In genomic region chr3:65527691-65528601, GRCm38 (mm10) we compare ENCODE assay signal across 8 mouse cellular contexts. TPM values are rescaled to one million over a fixed set of nuclear protein-coding genes. Genes with fewer than 3 reads are reported as not detected.
DNase-seq lines count a peak whose midpoint lies in the region; ATAC-seq lines count a peak whose summit lies in the region.

Gene Tiparp, plus strand, starts transcription at chr3:65528410.

- H3K36me3 ChIP-seq in forebrain, embryonic 14.5 days (ENCODE audit: control insufficient read depth, insufficient read depth, low read length) = peaks cover 7% of the 10 kb centered on the region; the same call in 1 of the 2 replicates
- H3K36me3 ChIP-seq in neural tube, embryonic 15.5 days = no peaks in the 10 kb centered on the region

- peak; percentile 92 for ATAC-seq in forebrain, embryonic 14.5 days
- peak; percentile 97 for ATAC-seq in neural tube, embryonic 15.5 days (ENCODE audit: low FRiP score)

- H3K4me2 ChIP-seq in forebrain, embryonic 14.5 days (ENCODE audit: low read length) = peak within 1 kb of the TSS; percentile 77
- H3K4me2 ChIP-seq in neural tube, embryonic 15.5 days = peak within 1 kb of the TSS; percentile 82

- peaks cover 3% of the 10 kb centered on the region; the same call in 1 of the 2 replicates for H3K4me1 ChIP-seq in forebrain, embryonic 14.5 days (ENCODE audit: control insufficient read depth, insufficient read depth, low read length)
- H3K4me1 ChIP-seq in neural tube, embryonic 15.5 days = peaks cover 7% of the 10 kb centered on the region; the same call in 1 of the 2 replicates

- intact Hi-C loops in heart, postnatal 14 days (cut with DNase I) = loop anchor here (1.0 to 5.0 kb wide), 7 partner anchors 34 to 449 kb away; partner anchors contain the start of gene Ssr3

- no peaks in the 10 kb centered on the region for H3K27me3 ChIP-seq in forebrain, embryonic 14.5 days (replicated peaks; ENCODE audit: control insufficient read depth, insufficient read depth, low read length)
- no peaks in the 10 kb centered on the region for H3K27me3 ChIP-seq in neural tube, embryonic 15.5 days (replicated peaks)

- peak within 1 kb of the TSS; percentile 99 for H3K27ac ChIP-seq in forebrain, embryonic 14.5 days (ENCODE audit: low read depth, low read length)
- peak within 1 kb of the TSS; percentile 100 for H3K27ac ChIP-seq in neural tube, embryonic 15.5 days (replicated peaks)

- H3K9ac ChIP-seq in forebrain, embryonic 14.5 days (ENCODE audit: low read length) = peak within 1 kb of the TSS; percentile 94
- peak within 1 kb of the TSS; percentile 84 for H3K9ac ChIP-seq in neural tube, embryonic 15.5 days (replicated peaks)

- under 1% methylated on average over 81 of the region's 109 CpGs for WGBS in forebrain, embryonic 14.5 days
- WGBS in neural tube, embryonic 15.5 days = under 1% methylated on average over 107 of the region's 109 CpGs

- peak within 1 kb of the TSS; percentile 89 for H3K4me3 ChIP-seq in forebrain, embryonic 14.5 days (ENCODE audit: low read depth, low read length)
- peak within 1 kb of the TSS; percentile 95 for H3K4me3 ChIP-seq in neural tube, embryonic 15.5 days (replicated peaks)

- H3K9me3 ChIP-seq in forebrain, embryonic 14.5 days (replicated peaks; ENCODE audit: control insufficient read depth, low read length) = no peaks in the 10 kb centered on the region
- H3K9me3 ChIP-seq in neural tube, embryonic 15.5 days (replicated peaks) = no peaks in the 10 kb centered on the region

- peak; percentile 91 for DNase-seq in ES-CJ7 (ENCODE audit: low read depth, low spot score)
- peak; percentile 84 for DNase-seq in cerebellum, adult 11 months
- peak; percentile 97 for DNase-seq in forebrain, embryonic 14.5 days (ENCODE audit: low spot score)
- peak; percentile 92 to 93 for DNase-seq in heart, postnatal 14 days
- DNase-seq in layer of hippocampus, adult 11-12 months (ENCODE audit: low spot score) = peak; percentile 89
- DNase-seq in lung, adult 18-20 months = peak; percentile 92 to 94
- peak; percentile 94 for DNase-seq in testis, postnatal 14 days (ENCODE audit: low spot score)

RNA-seq across cellular contexts. Expression of gene Tiparp, which starts in this region (rescaled TPM):
- polyA plus RNA-seq in forebrain, embryonic 14.5 days (2014; fragmentation: Nextera tagmentation; extraction: Ambion mirVana) = 33.6 and 36.0 TPM in 2 replicates
- 10 to 100 TPM; 12.3 to 15.0 TPM for total RNA-seq in heart, postnatal 14 days (2021)
- 24.6 and 28.7 TPM in 2 replicates for polyA plus RNA-seq in neural tube, embryonic 15.5 days (2015; fragmentation: Nextera tagmentation; extraction: Ambion mirVana)

Comparison
In these comparisons a context has a peak if more than half of its experiments do, and no peak if none do; other contexts are left out.
1. Peak in every context shown above with its lines: DNase-seq, ATAC-seq, H3K4me3 ChIP-seq and H3K27ac ChIP-seq.